ENCODE assay signal across 8 mouse cellular contexts in the genomic region with DNA sequence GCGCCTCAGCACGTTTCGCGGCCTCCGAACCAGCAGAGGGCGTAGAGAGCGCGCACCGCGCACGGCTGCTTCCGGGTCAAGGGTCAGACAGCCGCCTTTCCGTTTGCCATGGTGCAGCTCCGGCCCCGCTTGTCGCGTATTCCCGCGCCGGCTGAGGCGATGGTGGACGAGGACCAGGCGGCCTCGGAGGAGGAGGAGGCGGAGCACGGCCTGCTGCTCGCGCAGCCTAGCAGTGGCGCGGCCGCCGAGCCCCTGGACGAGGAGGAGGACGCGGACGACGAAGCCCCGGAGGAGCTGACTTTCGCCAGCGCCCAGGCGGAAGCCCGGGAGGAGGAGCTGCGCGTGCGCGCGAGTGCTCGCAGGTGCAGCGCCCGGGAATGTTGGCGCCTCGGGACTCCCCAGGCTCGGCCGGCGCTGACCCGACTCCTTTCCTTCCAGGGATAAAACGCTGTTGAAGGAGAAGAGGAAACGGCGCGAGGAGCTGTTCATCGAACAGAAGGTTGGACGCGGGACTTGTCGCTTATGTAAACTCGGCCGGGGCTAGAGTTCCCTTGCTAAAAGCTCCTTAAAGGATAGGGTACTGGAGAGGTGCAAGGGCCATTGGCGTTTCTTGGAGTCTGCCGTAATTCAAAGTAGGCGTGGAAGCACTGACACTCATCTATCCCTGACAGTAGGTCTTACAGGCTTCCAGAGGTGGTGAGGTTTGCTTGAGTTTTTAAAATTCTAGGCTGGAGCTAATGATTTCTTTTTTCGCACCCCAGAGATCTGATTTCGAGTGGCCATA. TPM values are rescaled to one million over a fixed set of nuclear protein-coding genes. Genes with fewer than 3 reads are reported as not detected.
A peak's percentile ranks its signal among the peaks of the same experiment; 100 is the strongest.
DNase-seq lines count a peak whose midpoint lies in the region; ATAC-seq and TF ChIP-seq lines count a peak whose summit lies in the region.

Gene Nol7 (plus strand): TSS at position 94 of the 784 bp plus-strand sequence.

- H3K4me1 ChIP-seq in hindbrain, embryonic 10.5 days (replicated peaks), result peaks cover 9% of the 10 kb centered on the region
- H3K4me1 ChIP-seq in lung, postnatal 0 days (ENCODE audit: insufficient read depth, low read depth, low read length), result no peaks in the 10 kb centered on the region

- DNase-seq in MEL-GATA-1-ER (ENCODE audit: extremely low read depth, low read depth), result peak; percentile 74
- DNase-seq in cerebellum, adult 8-10 months, result peak; percentile 98
- peak; percentile 97 for DNase-seq in hindbrain, embryonic 10.5 days (ENCODE audit: low spot score)
- DNase-seq in layer of hippocampus, adult 9-11 months, result peak; percentile 93
- DNase-seq in lung, postnatal 0 days (ENCODE audit: low spot score), result peak; percentile 96
- peak; percentile 93 for DNase-seq in ovary, postnatal 14 days (ENCODE audit: low spot score)
- peak; percentile 95 for DNase-seq in thymus, postnatal 14 days

- peaks cover 2% of the 10 kb centered on the region; the same call in 1 of the 2 replicates for H3K9me3 ChIP-seq in hindbrain, embryonic 10.5 days
- H3K9me3 ChIP-seq in lung, postnatal 0 days (ENCODE audit: low read length), result no peaks in the 10 kb centered on the region

- TF ChIP-seq EP300 in lung, postnatal 0 days (IDR thresholded peaks at IDR 0.05), result no peak

- peak within 1 kb of the TSS; percentile 99 for H3K27ac ChIP-seq in hindbrain, embryonic 10.5 days
- H3K27ac ChIP-seq in lung, postnatal 0 days (ENCODE audit: low read length), result peak within 1 kb of the TSS; percentile 92

- peak within 1 kb of the TSS; percentile 73 for H3K9ac ChIP-seq in lung, postnatal 0 days (replicated peaks; ENCODE audit: low read depth)

- H3K4me2 ChIP-seq in lung, postnatal 0 days (replicated peaks; ENCODE audit: low read depth, low read length), result peak within 1 kb of the TSS; percentile 78

- H3K36me3 ChIP-seq in hindbrain, embryonic 10.5 days, result peaks cover 72% of the 10 kb centered on the region
- peaks cover 12% of the 10 kb centered on the region; the same call in 1 of the 2 replicates for H3K36me3 ChIP-seq in lung, postnatal 0 days (ENCODE audit: insufficient read depth, low read length)

- TF ChIP-seq CTCF in lung, postnatal 0 days (IDR thresholded peaks at IDR 0.05), result peak; percentile 93

- 2% methylated on average over 72 of the region's 72 CpGs for WGBS in hindbrain, embryonic 10.5 days
- WGBS in lung, postnatal 0 days, result 1% methylated on average over 72 of the region's 72 CpGs

- peak; percentile 94 for ATAC-seq in frontal cortex, adult (ENCODE audit: low TSS enrichment)
- ATAC-seq in lung, postnatal 0 days, result peak; percentile 95

- no peaks in the 10 kb centered on the region for H3K27me3 ChIP-seq in hindbrain, embryonic 10.5 days (ENCODE audit: insufficient read depth, poor library complexity, severe bottlenecking)
- H3K27me3 ChIP-seq in lung, postnatal 0 days (replicated peaks; ENCODE audit: insufficient read depth, low read length), result no peaks in the 10 kb centered on the region

- peak within 1 kb of the TSS; percentile 91 for H3K4me3 ChIP-seq in hindbrain, embryonic 10.5 days
- H3K4me3 ChIP-seq in lung, postnatal 0 days (ENCODE audit: low read depth, low read length), result peak within 1 kb of the TSS; percentile 86

RNA-seq across cellular contexts. Expression of gene Nol7, which starts in this region (rescaled TPM):
- polyA plus RNA-seq in hindbrain, embryonic 10.5 days (2016; fragmentation: Nextera tagmentation; extraction: Ambion mirVana), result 161 and 167 TPM in 2 replicates
- polyA plus RNA-seq in lung, postnatal 0 days (2015; fragmentation: Nextera tagmentation; extraction: Ambion mirVana), result 95.7 and 98.8 TPM in 2 replicates

Comparison
In these comparisons a context has a peak if more than half of its experiments do, and no peak if none do; other contexts are left out.
1. Peak in every context shown above with its lines: DNase-seq, ATAC-seq, H3K4me3 ChIP-seq and H3K27ac ChIP-seq.